Mouse (Mus musculus): ENCODE results near the gene Dner. TPM values are rescaled to one million over a fixed set of nuclear protein-coding genes. Genes with fewer than 3 reads are reported as not detected.

Dner gene
- total RNA-seq (2021), result under 1 TPM; 0.07 to 0.15 TPM
- long read RNA-seq, experiment 1, partial matches to known transcripts, result 0 of 1 reads
- long read RNA-seq, experiment 1, other reads (novel, unspliced or antisense), result 1 of 1 reads
- long read RNA-seq, experiment 2, result 0 reads

DNA sequence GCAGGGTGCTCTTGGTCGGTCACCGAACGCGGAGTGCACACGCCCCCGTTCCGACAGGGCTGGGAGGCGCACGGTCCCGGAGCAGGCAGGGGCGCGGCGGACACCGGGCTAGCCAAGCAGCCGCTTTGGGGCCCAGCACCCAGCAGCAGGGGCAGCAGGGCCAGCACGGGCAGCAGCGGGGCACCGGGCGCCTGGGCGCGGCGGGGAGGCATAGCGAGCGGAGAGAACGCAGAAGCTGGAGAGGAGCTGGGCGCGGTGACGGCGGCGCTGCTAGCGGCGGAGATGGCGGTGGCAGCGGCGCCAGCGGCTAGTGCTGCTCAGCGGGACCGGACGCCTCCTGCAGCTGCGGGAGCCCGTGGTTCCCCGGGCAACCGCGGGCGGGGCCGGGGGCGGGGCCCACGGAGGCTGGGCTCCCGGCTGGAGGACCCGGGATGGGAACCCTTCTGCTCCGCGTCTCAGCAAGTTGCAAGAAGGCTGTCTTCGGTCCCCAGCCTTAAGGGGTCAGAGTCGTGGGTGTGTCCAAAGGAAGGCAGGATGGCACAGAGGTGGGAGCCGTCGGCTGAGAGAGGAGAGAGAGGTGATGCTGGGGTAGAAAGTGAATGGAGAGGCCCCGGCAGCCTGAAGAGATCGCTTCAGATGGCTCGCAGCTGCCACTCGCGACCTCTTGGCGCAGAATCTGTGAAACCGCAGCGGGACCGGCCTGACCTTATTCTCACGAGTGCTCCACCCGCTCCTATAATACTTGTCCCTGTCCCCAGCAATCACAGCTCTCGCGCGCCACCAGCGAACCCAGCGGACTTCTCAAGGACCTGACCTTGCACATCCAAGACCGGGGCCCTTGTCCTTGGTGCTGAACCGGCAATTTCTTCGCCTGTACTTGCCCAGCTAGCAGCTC, at the start of gene Dner:
TSS of gene Dner (minus strand) at position 705 of the 895 bp plus-strand sequence.
- intact Hi-C loops (cut with DNase I), result no loop called here

DNA sequence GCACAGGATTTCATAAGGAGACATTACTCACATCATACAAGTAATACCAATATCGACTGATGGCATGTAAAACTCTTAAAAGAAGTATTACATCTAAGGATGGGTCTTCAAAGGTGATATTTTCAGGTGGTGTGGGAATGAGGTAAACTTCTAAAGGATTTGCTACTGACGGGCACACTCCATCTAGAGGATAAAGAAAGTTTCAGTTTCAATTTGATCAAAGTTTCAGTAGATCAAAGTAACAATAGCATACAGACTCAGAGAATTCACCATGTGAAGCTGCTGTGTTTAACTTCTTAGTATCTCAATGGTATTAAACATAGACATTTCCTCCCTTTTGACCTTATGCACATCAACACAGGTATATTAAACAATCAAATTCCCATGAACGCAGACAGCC, 46.1 kb upstream of the Dner start:
- no peak for DNase-seq
- intact Hi-C loops (cut with DNase I), result no loop called here

More for the DNA sequence above, at the start of gene Dner:
- DNase-seq, result peak; percentile 77 to 86

DNA sequence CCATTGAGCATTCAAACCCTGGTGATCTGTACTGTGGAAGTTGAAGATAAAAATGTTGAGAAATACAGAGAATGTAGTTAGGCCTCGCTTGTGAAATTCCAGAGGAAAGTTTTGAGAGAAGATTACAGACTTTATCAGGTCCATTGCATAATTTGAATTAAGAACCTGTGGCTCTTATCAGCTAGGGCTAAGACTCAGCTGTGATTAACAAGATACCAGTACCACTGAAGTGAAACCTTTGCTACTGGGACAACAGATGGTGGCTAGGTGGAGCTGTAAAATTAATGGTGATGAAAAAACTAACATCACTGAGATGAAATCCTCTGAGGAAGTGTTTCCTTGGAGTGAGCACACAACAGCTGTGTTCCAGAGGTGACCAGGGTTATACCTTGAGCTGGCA, 44.1 kb upstream of the Dner start:
- DNase-seq, result no peak
- intact Hi-C loops (cut with DNase I), result no loop called here

DNA sequence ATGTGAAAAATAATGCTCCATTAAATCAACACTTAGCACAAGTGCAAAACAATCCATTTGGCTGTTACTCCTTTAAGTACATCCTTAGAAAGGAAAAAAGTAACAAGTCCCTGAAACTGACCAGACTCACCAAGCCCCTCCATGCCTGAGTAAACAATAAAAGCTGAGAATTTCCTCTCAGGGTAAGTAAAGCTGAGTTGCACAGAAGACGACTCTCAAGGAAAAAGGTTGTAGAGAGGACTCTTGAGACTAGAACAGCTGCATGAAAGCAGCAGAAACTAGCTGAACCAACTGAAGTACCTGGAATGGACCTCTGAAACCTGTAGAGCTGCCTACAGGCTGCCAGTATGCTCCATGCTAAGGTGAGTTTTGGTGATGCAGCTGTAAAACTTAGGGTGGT, 41.1 kb upstream of the Dner start:
- intact Hi-C loops (cut with DNase I), result loop anchor here (5.0 kb wide), 1 partner anchor 100 kb away; the partner anchor contains the start of gene Fbxo36
- no peak for DNase-seq

DNA sequence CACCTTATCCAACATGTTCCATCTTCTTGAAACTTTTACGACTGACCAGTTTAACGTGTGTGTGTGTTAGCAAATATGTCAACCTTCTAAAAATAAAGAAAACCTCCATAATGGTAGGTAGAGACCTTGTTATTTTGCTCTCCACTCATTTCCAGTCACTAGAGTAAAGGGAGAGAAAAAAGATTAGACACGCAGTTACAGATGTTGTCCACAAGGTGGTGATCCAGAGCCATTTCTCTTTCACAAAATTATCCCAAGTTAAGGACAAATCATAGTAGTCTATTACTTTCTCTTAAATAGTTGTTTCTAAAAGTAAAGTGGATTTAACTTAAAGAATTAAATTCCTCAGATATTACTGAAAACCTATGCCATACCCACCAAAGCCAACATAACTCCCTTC, 37.8 kb upstream of the Dner start:
- intact Hi-C loops (cut with DNase I), result loop anchor here (5.0 kb wide), 1 partner anchor 149 kb away; no protein-coding TSS in a partner anchor
- DNase-seq, result no peak

DNA sequence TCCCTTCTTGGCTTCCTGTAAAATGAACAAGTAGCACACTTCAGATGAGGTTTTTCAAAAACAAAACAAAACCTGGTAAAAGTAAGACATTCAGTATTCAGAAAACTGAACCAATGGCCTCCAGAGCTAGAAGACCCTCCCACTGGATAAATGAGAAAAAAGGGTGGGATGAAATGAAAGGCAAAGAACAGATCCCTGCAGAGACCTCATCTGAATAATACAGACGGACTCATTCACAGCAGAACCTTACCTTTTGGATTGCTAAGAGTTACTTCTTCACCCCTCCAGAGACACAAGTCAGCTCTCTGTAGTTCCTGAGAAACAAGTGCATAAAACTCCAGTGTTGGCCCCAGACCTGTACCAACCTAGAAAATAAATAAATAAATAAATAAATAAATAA, 35.7 kb upstream of the Dner start:
- intact Hi-C loops (cut with DNase I), result loop anchor here (5.0 kb wide), 1 partner anchor 151 kb away; no protein-coding TSS in a partner anchor
- no peak for DNase-seq

DNA sequence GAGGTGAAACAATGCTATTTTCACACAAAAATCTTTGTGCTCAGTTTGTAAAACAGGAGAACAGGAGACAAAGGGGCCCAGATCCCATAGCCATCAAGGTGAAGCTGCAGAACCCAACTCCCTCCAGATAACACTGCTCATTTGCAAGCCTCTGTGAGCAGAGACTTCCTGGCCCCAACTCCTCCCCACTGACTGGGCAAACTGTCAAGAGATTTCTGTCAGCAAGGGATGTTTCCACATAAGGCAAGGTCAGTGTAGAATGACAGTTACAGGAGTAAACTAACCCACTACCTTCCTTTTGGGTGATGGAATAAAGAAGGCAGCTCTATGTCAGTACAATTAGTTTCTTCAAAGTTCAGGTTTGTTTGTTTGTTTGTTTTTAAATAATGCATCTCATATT, 26.8 kb upstream of the Dner start:
- DNase-seq, result peak; percentile 6 to 34
- intact Hi-C loops (cut with DNase I), result no loop called here

DNA sequence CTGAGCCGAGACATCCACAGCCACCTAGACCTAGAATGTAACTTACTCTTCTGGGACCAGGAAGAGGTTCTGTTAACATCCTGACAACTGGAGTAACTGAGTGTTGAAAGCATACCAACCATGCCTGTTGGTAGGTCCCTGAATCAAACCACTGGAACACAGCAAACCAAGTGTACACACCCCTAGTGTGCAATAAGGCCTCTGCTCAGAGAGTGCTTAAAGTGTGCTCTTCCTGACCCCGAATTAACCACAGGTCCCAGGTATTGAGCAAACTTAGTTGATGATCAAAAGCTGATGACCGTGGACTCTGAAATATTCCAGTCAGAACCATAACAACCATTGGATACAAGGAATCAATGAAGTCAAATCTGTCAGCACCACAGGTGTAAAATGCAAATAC, 26.4 kb upstream of the Dner start:
- intact Hi-C loops (cut with DNase I), result no loop called here
- DNase-seq, result no peak

DNA sequence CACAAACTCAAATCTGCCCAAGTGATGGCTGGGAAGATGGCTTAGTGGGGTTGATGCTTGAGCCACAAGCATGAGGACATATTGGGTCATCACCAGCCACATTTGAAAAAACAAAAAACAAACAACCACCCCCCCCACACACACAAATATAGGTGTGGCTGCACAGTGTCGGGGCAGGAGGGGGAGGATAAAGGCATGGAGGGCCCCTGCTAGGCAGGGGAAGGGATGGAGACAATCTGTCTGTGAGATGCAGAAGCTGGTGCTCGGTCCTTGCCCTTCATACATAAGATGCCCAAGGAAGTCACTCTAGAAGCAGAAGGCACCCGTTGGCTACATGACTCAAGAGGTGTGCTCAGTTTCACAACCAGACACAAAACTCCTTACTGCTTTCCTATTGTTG, 25.9 kb upstream of the Dner start:
- no peak for DNase-seq
- intact Hi-C loops (cut with DNase I), result no loop called here

DNA sequence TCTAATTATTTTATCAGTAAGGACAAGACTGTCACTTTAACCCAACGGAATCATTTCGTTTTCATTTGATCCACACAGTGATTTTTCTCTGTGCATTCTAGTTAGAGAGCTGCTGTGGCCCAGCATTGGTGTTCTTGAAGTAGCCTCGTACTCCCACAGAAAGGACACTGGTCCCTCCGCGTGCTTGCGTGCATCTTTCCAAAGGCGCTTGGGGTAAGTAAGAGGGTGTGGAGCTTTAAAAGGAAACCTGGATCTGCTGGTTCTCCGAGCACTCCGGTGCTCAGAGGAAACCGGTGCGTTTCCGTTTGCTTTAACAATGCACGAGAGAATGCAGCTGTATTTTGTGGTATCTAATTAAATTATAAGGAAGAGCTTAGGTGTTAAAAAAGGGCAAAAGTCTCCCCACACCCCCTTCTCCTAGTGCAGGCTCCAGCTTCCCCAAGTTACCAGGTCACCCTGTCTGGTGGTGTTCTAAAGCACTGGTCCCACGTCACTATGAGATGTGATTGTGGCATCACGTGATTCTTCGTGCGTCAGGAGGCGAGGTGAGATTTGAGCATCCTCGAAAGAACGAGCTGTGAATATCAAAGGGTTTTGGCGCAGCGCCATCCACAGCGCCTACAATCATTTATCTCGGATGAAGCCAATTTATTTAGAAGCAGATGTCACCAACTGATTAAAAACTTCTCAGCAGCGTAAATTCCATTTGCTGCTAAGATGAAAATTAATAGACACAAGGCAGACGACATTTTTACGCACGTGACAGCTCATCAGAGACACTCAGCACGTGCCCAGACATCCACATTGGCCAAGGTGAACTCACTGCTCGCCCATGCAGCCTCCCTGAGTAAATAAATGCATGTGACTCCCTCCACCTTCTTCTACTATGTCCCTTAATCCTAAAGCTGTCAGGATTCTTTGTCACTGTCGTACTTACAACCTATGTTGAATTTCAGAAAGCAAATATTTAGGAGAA, 14.1 kb upstream of the Dner start:
- intact Hi-C loops (cut with DNase I), result no loop called here
- DNase-seq, result no peak

DNA sequence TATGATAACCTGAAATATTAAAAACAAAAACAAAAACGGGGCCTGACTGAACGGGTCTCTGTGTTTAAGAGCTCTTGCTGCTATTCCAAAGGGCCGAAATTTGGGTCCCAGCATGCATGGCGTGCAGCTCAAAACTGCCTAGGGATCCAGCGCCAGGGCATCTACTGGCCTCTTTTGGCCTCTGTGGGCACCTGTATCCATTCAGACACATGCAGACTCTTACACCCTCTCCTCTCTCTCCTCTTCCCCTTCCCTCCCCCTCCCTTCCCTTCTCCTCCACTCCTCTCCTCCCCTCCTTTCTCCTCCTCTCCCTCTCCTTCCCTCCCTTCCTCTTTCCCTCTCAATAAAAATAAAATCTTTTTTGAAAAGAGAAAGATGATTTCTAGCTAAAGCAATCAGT, 13.4 kb upstream of the Dner start:
- intact Hi-C loops (cut with DNase I), result no loop called here
- DNase-seq, result no peak

DNA sequence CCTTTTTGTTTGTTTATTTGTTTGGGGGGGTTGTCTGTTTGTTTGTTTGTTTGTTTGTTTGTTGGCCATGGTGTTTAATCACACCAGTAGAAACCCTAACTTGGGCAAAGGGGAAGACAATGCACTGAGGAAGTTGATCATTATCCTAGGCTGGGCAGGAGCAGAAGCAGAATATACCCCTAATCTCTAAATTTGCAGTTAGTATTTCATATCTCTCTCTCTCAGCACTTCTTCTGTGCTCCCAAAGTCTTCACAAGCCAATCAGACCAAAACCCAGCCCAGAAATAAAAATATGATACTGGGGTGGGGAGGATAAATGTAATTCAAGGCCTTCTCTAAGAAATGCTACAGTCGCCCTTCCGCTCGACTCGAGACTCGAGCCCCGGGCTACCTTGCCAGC, 4.2 kb upstream of the Dner start:
- DNase-seq, result no peak
- intact Hi-C loops (cut with DNase I), result no loop called here

DNA sequence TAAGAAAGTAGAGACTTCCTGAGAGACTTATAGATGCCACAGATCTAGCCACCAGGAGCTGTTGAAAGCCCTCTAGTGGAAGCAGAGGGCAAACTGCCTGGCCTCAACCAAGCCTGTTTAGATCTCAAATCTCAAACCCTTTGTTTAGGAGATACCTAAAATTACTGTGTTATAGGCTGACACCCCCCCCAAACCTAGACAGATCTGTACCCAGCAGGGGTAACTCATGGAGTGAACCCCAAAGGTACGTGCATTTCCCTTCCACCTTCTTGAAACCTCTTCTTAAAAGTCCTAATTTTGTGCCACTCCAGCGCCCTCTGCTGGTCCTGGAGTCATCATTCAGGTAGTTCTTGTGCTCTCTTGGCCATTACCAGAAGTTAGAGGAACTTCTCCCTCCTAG, 1.1 kb upstream of the Dner start:
- no peak for DNase-seq
- intact Hi-C loops (cut with DNase I), result no loop called here

DNA sequence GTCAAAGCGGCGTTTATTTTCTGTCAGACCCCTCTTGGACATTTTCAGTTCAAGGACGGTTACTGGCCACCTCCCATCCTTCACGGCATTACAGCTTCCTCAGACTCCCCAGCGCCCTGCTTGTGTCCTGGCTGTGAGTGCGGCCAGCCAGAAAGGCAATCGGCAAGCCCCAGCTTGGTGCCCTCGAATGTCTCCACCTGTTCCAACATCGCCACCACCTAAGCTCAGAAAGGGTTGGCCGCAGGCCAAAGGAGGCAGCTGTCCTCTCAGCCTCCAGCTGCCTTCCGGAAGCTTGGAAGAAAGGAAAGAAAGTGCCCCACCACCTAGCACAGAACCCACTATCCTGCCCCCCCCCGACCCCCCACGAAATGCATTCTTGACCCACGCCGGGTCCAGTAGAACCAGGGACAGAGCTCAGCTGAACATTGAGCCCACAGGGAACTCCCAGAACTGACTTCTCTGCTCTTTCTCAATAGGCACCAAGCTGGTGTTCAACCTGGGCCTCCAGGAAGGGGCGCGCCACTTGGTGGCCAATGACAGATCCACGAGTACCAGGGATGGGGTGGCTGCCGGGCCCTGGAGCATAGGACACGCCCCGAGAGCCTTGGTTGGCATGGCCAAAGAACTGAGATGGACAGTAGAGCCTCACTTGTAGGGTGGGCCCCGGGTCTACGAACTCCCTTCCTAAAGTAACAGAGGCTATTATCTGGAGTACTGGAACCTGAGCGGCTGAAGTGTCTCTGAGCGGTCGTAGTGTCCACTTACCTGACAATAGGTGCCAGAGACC, 1.1 kb downstream of the Dner start:
- no peak for DNase-seq
- intact Hi-C loops (cut with DNase I), result no loop called here

DNA sequence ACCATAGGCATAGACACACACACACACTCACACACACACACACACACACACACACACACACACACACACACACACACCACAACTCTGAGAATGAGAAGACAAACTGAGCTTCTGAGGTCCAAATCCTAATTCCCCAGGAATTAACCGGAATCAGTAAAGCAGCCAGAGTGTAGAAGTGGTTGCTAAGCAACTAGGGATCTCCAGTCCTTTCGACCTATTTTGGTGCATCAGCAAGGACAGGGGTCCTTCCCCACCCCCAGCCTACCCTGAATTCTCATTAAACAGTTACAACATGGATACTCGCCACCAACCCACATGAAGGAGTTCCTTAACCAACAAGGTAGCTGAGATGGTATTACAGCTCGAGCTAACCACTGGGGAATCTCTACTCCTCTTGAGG, 18.1 kb downstream of the Dner start:
- no peak for DNase-seq
- intact Hi-C loops (cut with DNase I), result no loop called here

DNA sequence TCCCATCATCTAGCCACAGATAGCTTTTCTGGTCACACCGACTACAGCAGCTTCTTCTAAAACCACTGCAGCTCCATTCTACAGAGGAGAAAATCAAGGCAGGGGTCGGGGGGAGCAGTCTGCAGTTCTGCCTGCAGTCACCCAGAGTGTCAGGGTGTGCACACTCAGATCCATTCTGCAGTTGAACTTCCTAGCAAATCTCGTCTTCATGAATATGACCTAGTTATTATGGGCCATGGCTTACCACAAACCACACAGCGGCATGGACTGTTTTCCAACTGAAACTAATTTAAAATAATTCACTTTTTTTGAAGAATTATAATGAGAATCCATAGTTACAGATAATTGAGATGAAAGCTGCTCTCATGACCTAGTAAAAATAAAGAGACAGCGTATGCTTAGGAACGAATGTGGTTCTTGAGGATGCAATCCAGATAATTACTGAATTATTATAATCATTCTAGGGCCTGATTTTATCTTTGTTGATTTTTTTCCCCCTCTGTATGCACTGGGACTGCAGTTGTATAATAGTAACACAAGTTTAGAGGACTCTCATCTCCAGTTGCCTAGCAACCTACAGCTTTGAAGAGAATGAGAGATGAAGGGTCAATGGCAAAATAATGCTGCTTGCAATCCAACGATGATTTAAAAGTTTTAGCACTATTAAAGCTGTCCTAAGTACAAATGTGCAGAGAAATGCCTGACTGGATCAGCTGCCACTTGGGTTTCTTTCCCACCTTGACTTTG, 27.7 kb downstream of the Dner start:
- intact Hi-C loops (cut with DNase I), result no loop called here
- no peak for DNase-seq

DNA sequence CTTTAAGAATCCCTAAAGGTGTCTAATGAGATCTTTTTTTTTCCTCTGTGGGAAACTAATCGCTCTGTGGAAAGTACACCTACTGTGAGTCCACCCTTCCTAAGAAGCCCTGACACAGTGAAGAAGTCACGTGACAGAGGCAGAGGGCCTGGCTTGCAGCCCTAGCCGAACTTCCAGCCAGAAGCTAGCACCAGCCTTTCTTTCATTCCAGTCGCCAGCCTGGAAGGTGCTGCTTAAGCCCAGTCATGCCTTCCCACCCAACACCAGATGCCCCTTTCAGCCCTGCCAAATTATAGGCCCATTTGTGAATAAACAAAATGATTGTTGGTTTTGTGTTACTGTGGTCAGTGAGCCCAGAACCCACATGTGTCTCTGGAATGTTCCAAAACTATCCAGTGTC, 28.4 kb downstream of the Dner start:
- intact Hi-C loops (cut with DNase I), result no loop called here
- DNase-seq, result no peak

DNA sequence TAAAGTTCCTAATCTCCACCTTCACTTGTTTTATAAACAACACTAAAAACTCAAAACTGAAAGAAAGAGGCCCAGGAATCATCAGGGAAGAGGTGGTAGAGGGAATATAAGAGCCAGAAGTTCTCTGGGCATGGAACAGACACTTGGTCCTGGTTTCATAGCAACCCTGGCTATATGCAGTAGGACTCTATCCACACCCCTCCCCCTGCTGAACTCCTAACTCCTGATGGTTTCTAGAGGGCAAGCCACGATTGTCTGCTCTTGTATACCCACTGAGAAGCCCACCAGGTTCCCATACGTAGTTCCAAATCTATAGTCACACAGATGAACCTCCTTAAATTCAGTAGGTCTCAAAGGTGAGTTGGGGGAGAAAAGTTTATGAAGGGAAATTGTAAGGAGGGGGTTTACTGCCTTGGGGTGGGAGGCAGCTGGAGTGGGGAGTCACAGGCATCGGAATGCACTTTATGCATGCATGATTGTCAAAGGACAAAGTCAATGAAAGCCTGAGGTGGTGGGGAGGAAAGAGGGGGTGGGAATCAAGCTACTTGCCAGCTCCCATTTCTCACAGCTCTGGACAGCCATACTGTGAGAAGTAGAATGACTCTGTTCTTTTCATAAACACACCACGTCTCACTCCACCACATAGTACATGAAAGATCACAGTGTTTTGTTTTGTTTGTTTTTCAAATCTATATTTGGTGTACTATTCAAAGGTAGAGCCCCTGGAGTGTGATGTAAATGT, 31.5 kb downstream of the Dner start:
- intact Hi-C loops (cut with DNase I), result no loop called here
- DNase-seq, result no peak

DNA sequence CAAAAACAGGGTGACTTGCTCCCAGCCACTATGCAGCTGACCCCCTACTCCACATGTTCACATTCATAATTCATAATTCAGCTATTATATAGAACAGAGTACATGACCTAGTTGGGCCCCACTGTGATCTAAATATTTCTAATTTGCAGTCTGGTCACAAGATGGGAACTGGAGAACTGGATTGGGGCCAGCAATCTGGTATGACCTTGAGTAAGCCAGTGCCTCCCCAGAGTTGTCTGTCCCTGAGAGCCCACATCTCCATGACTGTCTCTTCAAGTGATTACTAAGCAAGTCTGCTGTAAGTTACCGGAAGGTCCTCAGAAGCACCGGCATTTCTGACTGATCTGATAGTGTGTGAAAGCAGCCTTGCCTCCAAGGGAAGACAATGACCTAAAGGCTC, 49.2 kb downstream of the Dner start:
- intact Hi-C loops (cut with DNase I), result no loop called here
- no peak for DNase-seq

Measured in heart, postnatal 14 days (tissue).